Mouse (Mus musculus): ENCODE results near the gene Olfr102. TPM values are rescaled to one million over a fixed set of nuclear protein-coding genes. Genes with fewer than 3 reads are reported as not detected.
A peak's percentile ranks its signal among the peaks of the same experiment; 100 is the strongest.

The Olfr102 gene
- not detected in 2 replicates for polyA plus RNA-seq (2015; fragmentation: Nextera tagmentation; extraction: Ambion mirVana)

DNA sequence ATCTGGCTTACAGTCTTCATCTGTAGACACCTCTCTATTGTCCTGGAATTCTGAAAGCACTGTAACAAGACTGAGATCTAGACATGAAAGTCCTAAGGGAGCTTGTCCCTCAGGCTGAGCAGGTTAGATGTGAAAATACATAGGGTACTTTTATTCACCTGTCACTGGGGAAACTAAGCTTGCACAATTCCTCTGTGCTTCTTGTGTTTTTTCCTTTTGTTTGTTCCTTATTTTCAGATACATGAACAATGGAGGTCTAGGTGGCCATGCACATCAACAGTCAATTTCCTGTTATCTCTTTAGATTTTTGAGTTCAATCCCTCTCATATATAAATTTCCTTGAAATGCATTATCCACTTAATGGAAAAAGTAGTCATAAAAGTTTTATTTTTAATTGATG, at the start of gene Olfr102:
TSS of gene Olfr102 (minus strand) at position 101 of the 400 bp plus-strand sequence.
- Histone ChIP-seq H3K36me3 (no peaks in the 10 kb centered on the region), H3K27me3 (no peaks in the 10 kb centered on the region), H3K9me3 (no peaks in the 10 kb centered on the region), H3K4me1 (no peaks in the 10 kb centered on the region), H3K4me2 (replicated peaks) (no peak within 1 kb of the TSS), H3K27ac (replicated peaks) (no peak within 1 kb of the TSS), H3K9ac (replicated peaks) (no peak within 1 kb of the TSS), H3K4me3 (no peak within 1 kb of the TSS)
- ATAC-seq (replicated peaks) = no peak

DNA sequence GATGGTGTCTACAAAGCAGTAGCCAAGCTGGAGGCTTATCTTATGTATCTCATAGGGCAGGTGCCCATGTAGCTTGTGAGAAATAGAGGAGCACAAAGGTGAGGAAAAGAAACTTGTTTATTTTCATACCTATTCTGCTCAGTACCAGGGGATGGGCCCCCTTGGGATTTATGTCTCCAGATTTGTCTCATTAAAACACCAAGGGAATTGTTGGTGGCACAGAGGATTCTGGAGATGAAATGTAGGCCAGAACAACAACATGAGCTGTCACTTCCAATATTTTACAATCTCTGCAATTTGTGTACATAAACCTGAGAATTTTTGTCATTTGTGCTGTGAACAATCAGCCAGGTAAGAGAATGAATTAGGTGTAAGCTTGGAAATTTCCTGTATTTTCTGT, 42.4 kb upstream of the Olfr102 start, which contains the start of gene Olfr104-ps:
TSS of gene Olfr104-ps (plus strand) at position 301 of the 400 bp plus-strand sequence.
- H3K9ac ChIP-seq (replicated peaks) = no peak within 1 kb of the TSS

DNA sequence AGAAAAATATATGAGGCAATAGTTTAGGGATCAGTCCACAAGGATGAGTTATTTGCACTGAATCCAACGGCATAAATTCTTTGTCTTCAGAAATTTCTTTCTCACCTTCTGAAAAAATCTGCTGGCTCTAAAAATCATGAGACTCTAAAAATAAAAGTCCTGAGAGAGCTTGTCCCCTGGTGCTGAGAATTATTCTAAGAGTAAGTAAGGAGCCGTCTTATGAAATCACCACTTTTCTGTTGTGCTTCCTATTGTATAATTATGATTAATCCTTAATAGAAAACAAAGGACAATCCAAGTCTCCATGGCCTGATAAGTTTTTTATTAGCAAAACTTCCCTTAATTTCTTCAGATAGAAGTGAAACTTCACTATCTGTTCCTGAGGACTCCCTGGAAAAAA, 22.7 kb upstream of the Olfr102 start, which contains the start of gene Olfr103:
TSS of gene Olfr103 (minus strand) at position 101 of the 400 bp plus-strand sequence.
- Histone ChIP-seq H3K27me3 (no peaks in the 10 kb centered on the region), H3K4me2 (replicated peaks) (no peak within 1 kb of the TSS), H3K9ac (replicated peaks) (no peak within 1 kb of the TSS), H3K4me1 (no peaks in the 10 kb centered on the region), H3K36me3 (no peaks in the 10 kb centered on the region), H3K4me3 (no peak within 1 kb of the TSS), H3K9me3 (no peaks in the 10 kb centered on the region), H3K27ac (replicated peaks) (no peak within 1 kb of the TSS)
- ATAC-seq (replicated peaks) = no peak
- 91% methylated on average over 2 of the region's 2 CpGs for WGBS

More for the DNA sequence above, 42.4 kb upstream of the Olfr102 start, which contains the start of gene Olfr104-ps:
- Histone ChIP-seq H3K36me3 (no peaks in the 10 kb centered on the region), H3K4me3 (no peak within 1 kb of the TSS), H3K27me3 (no peaks in the 10 kb centered on the region), H3K4me1 (no peaks in the 10 kb centered on the region), H3K27ac (replicated peaks) (no peak within 1 kb of the TSS), H3K9me3 (no peaks in the 10 kb centered on the region), H3K4me2 (replicated peaks) (no peak within 1 kb of the TSS)
- no peak for ATAC-seq (replicated peaks)

DNA sequence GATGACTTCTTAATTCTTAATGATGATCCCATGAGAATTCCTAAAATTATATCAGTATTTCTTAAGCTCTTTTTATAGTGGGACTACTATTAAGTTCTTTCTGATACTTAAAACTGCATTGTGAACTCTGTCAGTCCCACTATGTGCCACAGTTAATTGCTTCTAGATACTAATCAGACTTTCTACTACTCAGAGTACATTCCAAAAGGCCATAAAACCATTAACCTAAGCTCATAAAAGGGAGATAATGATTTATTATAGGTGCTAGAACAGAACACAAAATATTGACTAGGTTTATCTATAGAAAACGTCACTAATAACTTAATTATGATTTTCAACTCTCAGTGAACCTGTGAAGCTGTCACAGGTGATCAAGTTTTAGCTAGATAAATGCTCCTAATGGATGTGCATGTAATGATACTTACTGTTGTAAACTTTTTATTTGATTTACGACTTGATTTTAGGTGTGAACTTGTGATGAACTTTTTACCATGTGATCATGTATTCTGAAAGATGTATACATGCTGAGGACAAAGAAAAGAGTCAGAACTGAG, 6.6 kb downstream of the Olfr102 start:
- H3K4me2 ChIP-seq (replicated peaks) = no peak overlapping the region
- no peak overlapping the region for H3K4me3 ChIP-seq
- H3K27me3 ChIP-seq = no peaks in the 10 kb centered on the region
- WGBS = 61% methylated on average over 2 of the region's 2 CpGs
- ATAC-seq (replicated peaks) = no peak
- no peaks in the 10 kb centered on the region for H3K4me1 ChIP-seq
- H3K9ac ChIP-seq (replicated peaks) = no peak overlapping the region
- no peak overlapping the region for H3K27ac ChIP-seq (replicated peaks)
- H3K36me3 ChIP-seq = no peaks in the 10 kb centered on the region
- H3K9me3 ChIP-seq = no peaks in the 10 kb centered on the region

DNA sequence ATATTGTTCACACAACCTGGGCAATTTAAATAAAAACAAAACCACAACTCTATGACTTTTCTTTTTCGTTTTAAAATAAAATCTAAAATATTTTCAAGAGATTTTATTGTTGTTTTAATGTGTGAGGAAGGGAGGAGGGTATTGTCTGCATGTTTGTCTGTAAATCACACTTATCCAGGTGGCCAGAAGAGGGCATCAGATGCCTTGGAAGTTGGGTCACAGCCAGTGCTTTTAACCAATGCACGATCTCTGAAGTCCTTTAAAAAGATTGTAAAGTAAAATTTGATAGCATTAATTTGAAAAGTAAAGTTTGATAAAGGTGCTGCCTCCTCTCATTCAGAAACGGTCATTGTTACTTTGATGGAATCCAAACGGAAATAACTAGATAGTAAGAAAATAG, 8.4 kb downstream of the Olfr102 start:
- Histone ChIP-seq H3K27ac (replicated peaks) (no peak overlapping the region), H3K4me1 (no peaks in the 10 kb centered on the region), H3K4me3 (no peak overlapping the region), H3K9ac (replicated peaks) (no peak overlapping the region), H3K4me2 (replicated peaks) (no peak overlapping the region), H3K36me3 (no peaks in the 10 kb centered on the region), H3K27me3 (no peaks in the 10 kb centered on the region), H3K9me3 (no peaks in the 10 kb centered on the region)
- ATAC-seq (replicated peaks) = no peak
- 39% methylated on average over 4 of the region's 4 CpGs for WGBS

DNA sequence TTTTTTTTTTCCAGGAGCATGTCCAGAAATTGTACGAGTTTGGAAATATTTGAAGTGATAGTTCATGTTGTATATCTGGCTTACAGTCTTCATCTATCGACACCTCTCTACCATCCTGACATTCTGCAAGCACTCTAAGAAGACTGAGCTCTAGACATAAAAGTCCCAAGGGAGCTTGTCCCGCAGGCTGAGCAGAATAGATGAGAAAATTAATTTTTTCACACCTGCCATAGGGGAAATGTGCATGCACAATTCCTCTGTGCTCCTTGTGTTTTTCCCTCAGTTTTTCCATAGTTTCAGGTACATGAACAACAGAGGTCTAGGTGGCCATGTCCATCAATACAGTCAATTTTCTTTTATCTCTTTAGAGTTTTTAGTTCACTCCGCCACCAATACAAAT, 12.6 kb downstream of the Olfr102 start, which contains the start of gene Olfr101:
TSS of gene Olfr101 (minus strand) at position 101 of the 400 bp plus-strand sequence.
- 90% methylated on average over 4 of the region's 4 CpGs for WGBS
- H3K9ac ChIP-seq (replicated peaks) = no peak within 1 kb of the TSS
- H3K4me1 ChIP-seq = no peaks in the 10 kb centered on the region
- H3K27ac ChIP-seq (replicated peaks) = no peak within 1 kb of the TSS
- no peaks in the 10 kb centered on the region for H3K27me3 ChIP-seq
- no peak for ATAC-seq (replicated peaks)
- no peak within 1 kb of the TSS for H3K4me2 ChIP-seq (replicated peaks)
- H3K4me3 ChIP-seq = no peak within 1 kb of the TSS
- no peaks in the 10 kb centered on the region for H3K9me3 ChIP-seq
- no peaks in the 10 kb centered on the region for H3K36me3 ChIP-seq

DNA sequence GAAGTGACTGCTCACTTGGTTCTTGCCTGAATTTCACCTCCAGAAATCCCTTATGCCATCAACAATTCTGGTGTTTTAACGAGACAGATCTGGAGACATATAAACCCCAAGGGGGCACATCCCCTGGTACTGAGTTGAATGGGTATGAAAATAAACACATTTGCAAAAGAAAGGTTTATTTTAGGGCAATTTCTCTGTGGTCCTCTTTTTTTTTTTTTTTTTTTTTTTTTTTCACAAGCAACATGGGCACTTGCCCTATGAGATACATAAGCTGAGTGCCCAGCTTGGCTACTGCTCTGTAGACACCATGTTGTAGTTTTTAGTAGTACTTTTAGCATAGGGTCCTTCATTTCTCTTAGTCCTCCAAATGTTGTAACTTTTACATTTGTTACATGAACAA, 33.5 kb downstream of the Olfr102 start, which contains the start of gene Olfr99:
TSS of gene Olfr99 (minus strand) at position 101 of the 400 bp plus-strand sequence.
- no peaks in the 10 kb centered on the region for H3K36me3 ChIP-seq
- H3K4me2 ChIP-seq (replicated peaks) = no peak within 1 kb of the TSS
- H3K27me3 ChIP-seq = no peaks in the 10 kb centered on the region
- no peak within 1 kb of the TSS for H3K27ac ChIP-seq (replicated peaks)
- no peak for ATAC-seq (replicated peaks)
- no peak within 1 kb of the TSS for H3K9ac ChIP-seq (replicated peaks)
- 84% methylated on average over 1 of the region's 1 CpGs for WGBS
- H3K4me3 ChIP-seq = no peak within 1 kb of the TSS
- no peaks in the 10 kb centered on the region for H3K4me1 ChIP-seq
- no peaks in the 10 kb centered on the region for H3K9me3 ChIP-seq

DNA sequence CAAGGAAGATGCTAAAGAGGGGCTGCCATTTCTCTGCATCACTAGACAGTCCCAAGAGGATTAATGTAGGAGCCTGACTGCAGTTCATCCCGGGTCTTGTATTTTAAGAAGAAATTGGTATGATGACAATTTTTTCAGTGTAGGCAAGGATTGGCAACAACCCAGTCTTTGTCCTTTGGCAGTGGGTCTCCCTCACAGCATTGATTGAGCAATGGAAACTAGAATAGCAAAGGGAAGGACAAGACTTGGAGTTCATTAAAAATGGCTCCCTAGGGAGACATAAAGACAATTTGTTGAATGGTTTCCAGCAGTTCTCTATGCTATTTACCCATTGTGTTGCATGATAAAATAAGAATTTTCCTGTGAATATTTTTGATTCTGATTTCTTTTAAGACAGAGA, 36.5 kb downstream of the Olfr102 start:
- H3K27ac ChIP-seq (replicated peaks) = no peak overlapping the region
- no peaks in the 10 kb centered on the region for H3K27me3 ChIP-seq
- no peak for ATAC-seq (replicated peaks)
- H3K4me2 ChIP-seq (replicated peaks) = no peak overlapping the region
- WGBS = 71% methylated on average over 1 of the region's 1 CpGs
- no peaks in the 10 kb centered on the region for H3K36me3 ChIP-seq
- H3K9ac ChIP-seq (replicated peaks) = no peak overlapping the region
- no peaks in the 10 kb centered on the region for H3K4me1 ChIP-seq
- H3K4me3 ChIP-seq = no peak overlapping the region
- no peaks in the 10 kb centered on the region for H3K9me3 ChIP-seq

DNA sequence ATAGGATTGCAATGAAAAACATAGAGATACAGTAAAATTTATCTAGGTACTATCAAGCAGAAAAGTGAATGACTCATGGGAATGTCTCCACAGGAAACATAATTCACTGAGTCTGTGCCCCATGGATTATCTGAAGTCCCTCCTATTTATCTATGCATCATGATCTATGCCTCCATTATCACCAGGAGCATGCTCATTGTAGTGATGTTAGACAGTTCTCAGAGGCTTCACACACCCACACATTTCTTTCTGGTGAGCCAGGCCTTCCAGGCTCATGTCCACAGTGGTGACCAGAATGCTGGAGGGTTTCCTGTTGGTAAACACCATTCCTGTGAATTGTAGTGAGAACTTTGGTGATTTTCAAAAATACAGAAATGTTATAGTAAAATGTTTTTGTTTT, 40.3 kb downstream of the Olfr102 start:
- no peak for ATAC-seq (replicated peaks)
- no peaks in the 10 kb centered on the region for H3K27me3 ChIP-seq
- H3K4me3 ChIP-seq = no peak overlapping the region
- H3K4me2 ChIP-seq (replicated peaks) = no peak overlapping the region
- H3K4me1 ChIP-seq = no peaks in the 10 kb centered on the region
- H3K9me3 ChIP-seq = no peaks in the 10 kb centered on the region
- H3K36me3 ChIP-seq = no peaks in the 10 kb centered on the region
- H3K9ac ChIP-seq (replicated peaks) = no peak overlapping the region
- no peak overlapping the region for H3K27ac ChIP-seq (replicated peaks)

DNA sequence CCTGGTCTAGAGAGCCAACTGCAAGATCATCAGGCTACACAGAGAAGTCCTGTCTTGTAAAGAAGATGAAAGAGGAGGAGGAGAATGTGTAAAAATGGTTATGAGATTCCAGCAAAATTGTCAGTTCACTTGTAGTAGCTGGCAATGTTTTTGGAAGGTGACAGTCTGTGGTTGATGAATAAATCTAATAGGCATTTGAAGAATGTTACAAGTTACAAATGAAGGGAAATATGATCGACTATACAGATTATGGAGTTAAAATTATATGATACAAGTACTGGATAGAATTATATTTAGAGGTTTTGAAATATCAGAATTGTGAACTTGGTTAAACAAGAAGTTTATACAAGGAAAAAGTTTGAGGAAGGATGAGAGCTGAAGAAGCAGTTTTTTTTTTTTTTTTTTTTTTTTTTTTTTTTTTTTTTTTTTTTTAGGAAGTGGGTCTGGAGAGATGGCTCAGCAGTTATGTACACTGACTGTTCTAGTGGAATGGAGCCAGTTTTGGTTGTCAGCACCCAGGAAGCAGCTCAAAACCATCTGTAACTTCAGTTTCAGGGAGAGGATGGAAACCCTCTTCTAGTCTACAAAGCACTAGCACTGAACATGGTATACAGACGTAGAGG, 41.1 kb downstream of the Olfr102 start:
- no peak for ATAC-seq (replicated peaks)
- Histone ChIP-seq H3K4me2 (replicated peaks) (no peak overlapping the region), H3K27me3 (no peaks in the 10 kb centered on the region), H3K27ac (replicated peaks) (no peak overlapping the region), H3K9me3 (no peaks in the 10 kb centered on the region), H3K4me1 (no peaks in the 10 kb centered on the region), H3K36me3 (no peaks in the 10 kb centered on the region), H3K4me3 (no peak overlapping the region), H3K9ac (replicated peaks) (no peak overlapping the region)
- WGBS = 92% methylated on average over 2 of the region's 2 CpGs

DNA sequence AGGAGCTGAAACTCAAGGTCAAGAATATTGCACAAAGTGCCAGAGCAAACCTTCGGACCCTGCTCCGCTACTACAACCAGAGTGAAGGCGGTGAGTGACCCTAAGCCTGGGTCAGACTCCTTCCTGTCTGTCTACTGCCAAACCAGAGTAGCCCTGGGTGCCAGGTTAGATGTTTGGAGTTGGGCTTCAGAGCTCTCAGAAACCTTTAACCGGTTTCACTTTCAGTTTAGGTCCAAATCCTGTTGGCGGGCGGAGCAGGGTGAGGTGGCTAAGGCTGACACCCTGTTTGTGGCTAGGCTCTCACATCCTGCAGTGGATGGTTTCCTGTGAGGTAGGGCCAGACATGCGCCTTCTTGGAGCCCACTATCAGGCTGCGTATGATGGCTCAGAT, 46.2 kb downstream of the Olfr102 start:
- WGBS = 76% methylated on average over 8 of the region's 8 CpGs
- Histone ChIP-seq H3K9me3 (no peaks in the 10 kb centered on the region), H3K9ac (replicated peaks) (peak overlapping the region; percentile 34; the same call in 1 of the 2 replicates), H3K27ac (replicated peaks) (no peak overlapping the region), H3K4me2 (replicated peaks) (peak overlapping the region; percentile 91), H3K27me3 (no peaks in the 10 kb centered on the region), H3K4me1 (0 out of 2 replicates have a peak, but pooled peaks cover 5% of the 10 kb centered on the region), H3K36me3 (no peaks in the 10 kb centered on the region), H3K4me3 (peak overlapping the region; percentile 49)
- ATAC-seq (replicated peaks) = peak; percentile 17; the same call in 1 of the 2 replicates

DNA sequence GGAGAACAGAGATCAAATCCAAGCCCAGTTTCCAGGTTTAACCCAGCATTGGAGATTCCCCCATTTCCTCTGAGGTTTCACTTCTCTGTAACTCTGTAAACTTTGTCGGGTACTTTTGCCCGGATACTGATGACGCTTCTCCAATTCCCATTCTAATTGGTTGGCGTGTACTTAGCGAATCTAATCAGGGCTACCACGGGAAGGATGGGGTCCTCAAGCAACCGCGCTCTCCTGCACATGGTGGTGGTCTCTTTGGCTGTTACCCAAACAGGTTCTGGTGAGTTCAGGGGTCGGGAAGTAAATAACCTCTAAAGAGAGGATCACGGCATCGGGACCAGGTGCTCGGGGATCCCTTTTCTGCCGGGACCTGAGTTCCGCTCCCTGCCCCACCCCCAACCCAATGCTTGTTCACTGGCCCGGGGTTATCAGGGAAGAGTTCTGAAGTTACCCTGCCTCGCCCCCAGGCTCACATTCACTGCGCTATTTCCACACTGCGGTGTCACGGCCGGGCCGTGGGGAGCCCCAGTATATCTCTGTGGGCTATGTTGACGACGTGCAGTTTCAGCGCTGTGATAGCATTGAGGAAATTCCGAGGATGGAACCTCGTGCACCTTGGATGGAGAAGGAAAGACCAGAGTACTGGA, 46.7 kb downstream of the Olfr102 start, which contains the start of gene H2-M3:
TSS of gene H2-M3 (plus strand) at position 163 of the 644 bp plus-strand sequence.
- Histone ChIP-seq H3K27ac (replicated peaks) (no peak within 1 kb of the TSS), H3K4me1 (0 out of 2 replicates have a peak, but pooled peaks cover 5% of the 10 kb centered on the region), H3K4me2 (replicated peaks) (peak within 1 kb of the TSS; percentile 91), H3K9ac (replicated peaks) (peak within 1 kb of the TSS; percentile 34), H3K9me3 (no peaks in the 10 kb centered on the region), H3K27me3 (no peaks in the 10 kb centered on the region), H3K4me3 (peak within 1 kb of the TSS; percentile 49), H3K36me3 (no peaks in the 10 kb centered on the region)
- ATAC-seq (replicated peaks) = peak; percentile 99
- WGBS = 2% methylated on average over 26 of the region's 26 CpGs
